Mouse (Mus musculus) monocyte, adult 2 months (primary cell): ENCODE results near the gene Ablim2.

ENCODE experiments used
- DNase-seq, 2 experiments: peaks; one replicate each; pipeline ENCODE4 v3.0.0; 2022; ENCODE audit warnings: low spot score in 2 of 2, low read depth in 1 of 2

Ablim2 gene

DNA sequence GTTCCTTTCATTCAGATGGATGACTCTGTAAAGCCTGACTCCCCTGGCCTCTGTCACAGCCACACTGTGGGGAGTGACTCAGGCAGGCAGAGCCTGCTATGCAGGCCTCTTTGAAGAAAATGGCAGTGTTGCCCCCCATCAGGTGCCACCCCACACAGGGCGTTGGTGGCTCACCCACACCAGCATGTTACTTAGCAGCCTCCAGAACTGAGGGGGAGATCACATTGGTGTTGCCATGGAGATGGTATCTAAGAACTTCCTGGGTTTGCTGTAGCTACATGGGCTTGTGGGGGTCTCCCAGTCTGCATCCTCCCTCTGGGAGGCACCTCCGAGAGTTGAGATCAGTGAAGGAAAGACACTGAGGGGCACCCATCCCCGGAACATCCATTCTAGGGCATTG lies 52.8 kb downstream of the Ablim2 start:
- DNase-seq: no peak

DNA sequence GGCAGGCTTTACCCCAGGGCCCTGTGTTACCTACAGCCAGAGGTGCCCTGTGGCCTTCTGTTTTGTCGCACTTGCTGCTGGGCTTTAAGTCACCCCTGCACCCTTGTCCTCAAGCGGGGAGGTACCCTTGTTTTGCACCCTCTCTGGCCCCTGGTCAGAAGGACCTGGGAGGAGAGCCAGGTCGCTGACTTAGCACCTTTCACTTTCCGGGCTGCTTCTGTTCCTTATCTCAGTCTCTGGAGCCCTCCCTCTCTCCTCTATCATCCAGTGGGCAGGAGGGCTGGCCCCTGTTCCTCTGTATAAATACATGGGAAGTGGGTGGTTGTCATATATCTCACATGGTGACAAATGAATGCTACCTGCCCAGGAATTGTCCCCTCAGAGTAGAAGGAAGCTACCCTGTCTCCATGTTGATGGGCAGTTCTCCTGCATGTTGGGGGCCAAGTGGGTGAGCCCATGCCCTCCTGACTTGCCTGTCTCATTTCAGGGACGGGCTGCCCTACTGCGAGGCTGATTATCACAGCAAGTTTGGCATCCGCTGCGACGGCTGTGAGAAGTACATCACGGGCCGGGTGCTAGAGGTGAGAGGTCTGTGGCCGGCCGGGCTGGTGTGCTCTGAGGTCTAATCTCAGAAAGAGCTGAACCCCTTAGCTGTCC lies 54.1 kb downstream of the Ablim2 start:
- no peak for DNase-seq

GRCm38 (mm10) chr5:35814334-35814941 lies 56.8 kb downstream of the Ablim2 start:
- DNase-seq: no peak

DNA sequence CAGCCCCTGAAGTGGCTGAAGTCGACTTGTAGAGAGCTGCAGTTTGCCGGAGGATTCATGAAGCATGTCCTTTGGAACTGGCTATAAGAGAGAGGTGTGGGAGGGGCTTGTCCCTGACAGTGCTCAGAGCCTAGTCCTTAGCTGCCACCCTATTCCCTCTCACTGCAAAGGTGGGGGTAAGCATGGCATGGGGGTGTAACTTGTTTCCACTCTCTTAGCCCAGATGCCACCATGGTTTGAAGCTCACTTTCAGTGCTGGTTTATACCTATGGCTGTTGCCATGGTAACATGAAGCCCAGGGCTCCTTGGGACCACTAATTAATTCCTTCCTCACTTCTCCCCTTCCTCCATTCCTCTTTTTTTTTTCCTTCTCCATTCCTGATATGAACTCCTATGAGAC lies 57.4 kb downstream of the Ablim2 start:
- no peak for DNase-seq

- DNase-seq: no peak
These were observed 59.6 kb downstream of the Ablim2 start for GRCm38 (mm10) chr5:35817266-35817665.

GRCm38 (mm10) chr5:35817882-35818281 lies 60.2 kb downstream of the Ablim2 start:
- no peak for DNase-seq

- DNase-seq: no peak
These were observed 65.0 kb downstream of the Ablim2 start for GRCm38 (mm10) chr5:35822721-35823120.

- DNase-seq: no peak
These were observed 68.8 kb downstream of the Ablim2 start for GRCm38 (mm10) chr5:35826465-35826864.

- no peak for DNase-seq
These were observed 69.4 kb downstream of the Ablim2 start for GRCm38 (mm10) chr5:35827075-35827474.

DNA sequence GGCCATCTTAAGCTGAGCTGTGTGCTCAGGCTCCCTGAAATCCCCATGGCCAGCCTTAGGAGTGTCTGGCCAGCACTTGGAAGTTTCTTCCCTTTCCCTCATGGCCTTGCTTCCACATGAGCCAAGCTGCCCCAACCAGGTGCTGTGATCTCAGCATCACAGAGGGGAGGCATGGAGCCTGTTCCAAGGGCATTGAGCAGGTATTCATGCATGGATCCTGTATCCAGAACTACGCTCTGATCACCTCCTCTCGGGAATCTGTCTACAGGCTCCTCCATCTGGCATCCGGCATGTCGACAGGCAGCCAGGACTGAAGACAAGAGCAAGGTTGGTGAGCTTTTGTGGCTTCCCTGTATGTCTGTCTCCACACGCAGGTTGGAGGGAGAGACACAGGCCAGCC lies 70.2 kb downstream of the Ablim2 start:
- no peak for DNase-seq

- no peak for DNase-seq
These were observed 72.4 kb downstream of the Ablim2 start for GRCm38 (mm10) chr5:35830101-35830500.

DNA sequence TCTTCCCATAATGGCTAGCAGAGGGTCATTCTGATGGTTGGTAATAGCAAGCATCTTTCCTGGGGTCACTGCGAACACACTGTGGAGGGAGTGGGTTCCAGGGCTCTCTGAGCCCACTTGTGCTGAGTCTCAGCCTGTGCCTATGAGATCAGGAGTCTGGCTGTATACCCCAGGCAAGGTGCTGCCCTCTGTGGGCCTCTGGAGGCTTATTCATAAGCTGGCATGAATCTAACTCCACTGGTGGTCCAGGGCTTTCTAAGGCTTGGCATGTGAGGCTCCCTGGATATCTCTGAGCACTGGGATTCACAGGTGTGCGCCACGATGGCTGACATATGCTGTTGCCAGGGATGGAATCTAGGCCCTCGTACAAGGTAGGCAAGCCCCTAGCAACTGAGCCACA lies 76.2 kb downstream of the Ablim2 start:
- no peak for DNase-seq

- DNase-seq: no peak
These were observed 79.3 kb downstream of the Ablim2 start for GRCm38 (mm10) chr5:35836992-35837391.

DNA sequence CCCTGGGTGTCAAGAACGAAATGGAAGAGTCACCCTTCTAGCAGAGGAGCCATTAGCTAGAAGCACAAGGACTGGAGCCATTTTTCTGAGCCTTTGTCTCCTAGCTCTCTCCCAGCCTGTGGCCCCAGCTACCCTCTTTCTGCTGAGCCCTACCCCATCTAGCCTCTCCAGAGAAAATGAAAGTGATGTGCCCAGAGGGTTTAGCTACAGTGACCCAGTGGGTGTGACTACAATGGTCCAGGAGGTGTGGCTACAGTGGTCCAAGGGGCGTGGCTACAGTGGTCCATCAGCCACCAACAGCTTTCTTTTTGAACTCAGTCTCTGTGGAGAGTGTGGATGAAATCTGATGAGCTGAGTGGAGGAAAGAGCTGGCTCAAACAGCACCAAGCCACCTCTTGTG lies 81.6 kb downstream of the Ablim2 start:
- no peak for DNase-seq

DNA sequence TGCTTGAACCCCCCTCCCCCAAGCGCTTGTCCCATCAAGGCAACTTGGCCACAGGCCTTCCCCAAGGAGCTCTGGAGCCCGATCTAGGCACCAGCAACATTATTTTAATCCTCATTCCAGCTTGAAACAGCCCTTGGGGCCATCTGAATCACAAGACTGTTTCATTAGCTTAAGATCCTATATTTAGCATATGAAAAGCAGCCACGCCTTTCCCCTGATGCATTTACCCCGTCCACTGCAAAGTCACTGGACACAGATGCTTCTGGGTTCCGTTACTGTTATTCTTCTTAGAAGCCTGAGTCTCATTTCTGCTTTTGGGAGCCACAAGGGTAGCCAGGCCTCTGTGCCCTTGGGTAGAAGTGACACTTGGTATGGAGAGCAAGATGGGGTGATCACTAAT lies 93.8 kb downstream of the Ablim2 start:
- no peak for DNase-seq

GRCm38 (mm10) chr5:35853463-35853862 lies 95.8 kb downstream of the Ablim2 start:
- DNase-seq: no peak

- no peak for DNase-seq
These were observed 98.6 kb downstream of the Ablim2 start for GRCm38 (mm10) chr5:35856245-35856644.

DNA sequence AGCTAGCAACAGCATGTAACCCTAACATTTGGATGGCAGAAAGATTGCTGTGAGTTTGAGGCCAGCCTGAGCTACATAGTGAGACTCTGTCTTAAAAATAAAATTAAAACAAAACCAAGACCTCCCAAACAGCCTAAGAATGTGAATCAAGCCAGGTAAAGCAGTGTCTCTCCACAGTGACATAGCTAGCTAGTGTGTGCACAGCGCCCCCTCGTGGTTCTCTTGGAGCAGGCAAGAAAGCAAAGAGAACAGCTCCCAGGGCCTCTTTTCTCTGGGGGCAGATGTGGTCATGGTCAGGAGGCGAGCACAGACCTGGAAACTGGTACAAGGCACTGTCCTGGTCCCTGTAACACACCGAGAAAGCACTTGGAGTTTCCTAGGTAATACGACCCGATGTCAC lies 100.4 kb downstream of the Ablim2 start:
- no peak for DNase-seq

- DNase-seq: no peak
These were observed 103.8 kb downstream of the Ablim2 start for GRCm38 (mm10) chr5:35861456-35861855.

- DNase-seq: no peak
These were observed 112.3 kb downstream of the Ablim2 start for GRCm38 (mm10) chr5:35869973-35870372.

GRCm38 (mm10) chr5:35870408-35871012 lies 112.8 kb downstream of the Ablim2 start:
- no peak for DNase-seq

GRCm38 (mm10) chr5:35873382-35873781 lies 115.7 kb downstream of the Ablim2 start:
- DNase-seq: no peak

GRCm38 (mm10) chr5:35876236-35876635 lies 118.6 kb downstream of the Ablim2 start:
- DNase-seq: no peak
